Mouse (Mus musculus) heart, adult 8-10 months (tissue): Measurements from ENCODE around the gene Tjp2. TPM values are rescaled to one million over a fixed set of nuclear protein-coding genes. Genes with fewer than 3 reads are reported as not detected.
"Not testable (repeated sequence)": the region's sequence is repeated elsewhere in the genome, so short reads cannot be mapped to it uniquely, and the experiment has no call there.

Experiments used
- DNase-seq: peaks from one replicate; pipeline ENCODE4 v3.0.0; 2022; ENCODE audit warnings: low spot score
- total RNA-seq, 4 experiments: library from RNA; stranded (reverse); gene quantifications; 2 replicates each; pipeline ENCODE4 v1.2.4; 2022

Gene Tjp2
- total RNA-seq, 4 experiments from 2014 or later = 15.8 to 17.4 (median 17.0) TPM

DNA sequence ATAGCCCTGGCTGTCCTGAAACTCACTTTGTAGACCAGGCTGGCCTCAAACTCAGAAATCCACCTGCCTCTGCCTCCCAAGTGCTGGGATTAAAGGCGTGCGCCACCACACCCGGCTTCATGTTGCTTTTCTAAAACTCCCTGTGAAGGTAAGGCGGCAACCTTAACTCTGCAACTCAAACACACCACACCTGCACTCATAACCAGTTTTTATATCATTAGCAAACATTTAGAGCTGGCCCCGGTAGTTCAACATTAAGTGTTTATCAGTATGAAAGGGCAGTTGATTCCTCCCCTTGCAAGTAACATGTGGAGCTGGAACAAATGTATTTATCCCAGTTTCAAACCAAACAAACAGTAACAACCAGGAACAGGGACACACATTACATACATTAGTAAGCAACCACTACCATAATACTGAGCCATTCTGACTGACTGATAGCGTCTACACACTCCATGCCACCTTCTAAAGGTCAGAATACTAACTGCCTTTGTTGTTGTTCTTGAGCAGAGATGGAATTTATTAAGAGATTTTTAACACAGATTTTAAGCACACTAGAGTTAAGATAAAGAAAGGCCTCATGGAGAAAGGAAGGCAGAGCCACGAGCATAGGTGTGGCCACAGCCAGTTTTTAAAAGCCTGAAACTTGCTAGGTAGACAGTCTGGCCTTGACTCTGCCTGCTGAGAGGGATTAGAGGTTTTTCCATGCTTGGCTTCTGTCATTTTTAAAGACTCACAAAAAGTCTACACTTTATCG lies 101.1 kb downstream of the Tjp2 start:
- no peak for DNase-seq

DNA sequence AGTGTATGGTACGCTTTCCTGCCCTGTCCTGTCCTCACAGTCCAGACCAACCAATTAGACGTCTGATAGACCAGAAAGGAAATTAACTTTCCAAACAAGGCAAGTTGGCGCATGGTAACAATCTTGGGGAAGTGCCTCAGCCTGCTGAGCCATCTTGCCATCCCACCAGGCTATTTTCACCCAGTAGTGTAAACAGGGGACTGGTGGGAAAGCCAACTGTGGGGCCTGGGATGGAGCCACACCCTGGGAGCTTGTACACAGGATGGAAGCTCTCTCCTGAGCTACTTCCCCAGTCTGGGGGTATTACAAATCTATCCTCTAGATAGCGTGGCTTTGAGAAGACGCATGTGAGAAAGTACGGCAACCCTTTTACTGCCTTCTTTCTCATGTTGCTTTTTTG lies 101.7 kb downstream of the Tjp2 start:
- no peak for DNase-seq

DNA sequence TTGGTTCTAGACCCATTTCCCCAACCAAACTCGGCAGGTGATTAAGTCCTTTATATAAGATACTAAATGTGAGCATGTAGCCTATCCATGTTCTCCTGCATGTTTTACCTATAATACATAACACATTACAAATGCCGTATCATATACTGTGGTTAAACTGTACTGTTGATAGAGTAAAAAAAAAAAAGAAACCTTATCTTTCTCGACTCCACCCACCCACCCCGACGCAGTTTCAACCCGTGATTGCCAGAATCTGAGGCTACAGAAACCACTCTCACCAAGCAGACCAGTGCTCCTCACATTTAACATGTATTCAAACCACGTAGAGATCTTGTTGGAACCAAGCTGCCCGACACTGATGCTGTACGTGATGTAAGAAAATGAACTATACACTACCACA lies 102.2 kb downstream of the Tjp2 start:
- DNase-seq = no peak

DNA sequence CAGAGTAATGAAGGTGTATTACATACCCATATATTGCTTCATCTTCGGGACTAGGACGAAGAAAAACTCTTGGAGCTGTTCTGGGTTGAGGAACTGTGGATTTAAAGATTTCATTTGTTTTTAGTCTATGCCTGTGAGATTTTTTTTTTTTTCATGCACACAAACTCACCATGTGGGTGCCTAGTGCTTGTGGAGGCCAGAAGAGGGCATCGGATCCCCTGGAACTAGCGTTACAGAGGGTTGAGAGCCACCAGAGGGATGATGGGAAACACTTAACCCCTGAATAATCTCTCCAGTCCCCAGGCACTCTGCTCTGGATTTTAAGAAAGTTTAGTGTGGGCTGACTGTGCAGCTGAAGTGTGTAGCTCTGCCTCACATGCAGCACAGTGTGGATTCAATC lies 104.0 kb downstream of the Tjp2 start:
- DNase-seq = no peak

DNA sequence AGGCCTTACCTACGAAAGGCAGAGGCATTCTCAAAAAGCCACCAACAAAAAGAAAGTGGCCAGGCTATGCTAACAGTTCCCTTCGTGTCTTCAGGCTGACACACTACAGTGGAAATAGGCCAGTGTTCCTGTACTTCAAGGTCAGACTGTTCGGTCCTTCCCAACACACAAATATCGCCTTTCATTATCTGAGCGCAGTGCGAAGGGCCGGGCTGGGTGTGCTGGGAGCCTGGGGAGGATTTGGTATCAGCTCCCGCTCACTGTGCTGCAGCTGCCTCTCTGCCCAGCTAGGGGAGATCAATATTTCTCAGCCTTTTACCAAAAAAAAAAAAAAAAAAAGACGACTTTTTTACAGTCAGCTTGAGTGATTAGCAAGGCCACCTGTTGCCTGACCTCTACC lies 106.1 kb downstream of the Tjp2 start:
- no peak for DNase-seq

DNA sequence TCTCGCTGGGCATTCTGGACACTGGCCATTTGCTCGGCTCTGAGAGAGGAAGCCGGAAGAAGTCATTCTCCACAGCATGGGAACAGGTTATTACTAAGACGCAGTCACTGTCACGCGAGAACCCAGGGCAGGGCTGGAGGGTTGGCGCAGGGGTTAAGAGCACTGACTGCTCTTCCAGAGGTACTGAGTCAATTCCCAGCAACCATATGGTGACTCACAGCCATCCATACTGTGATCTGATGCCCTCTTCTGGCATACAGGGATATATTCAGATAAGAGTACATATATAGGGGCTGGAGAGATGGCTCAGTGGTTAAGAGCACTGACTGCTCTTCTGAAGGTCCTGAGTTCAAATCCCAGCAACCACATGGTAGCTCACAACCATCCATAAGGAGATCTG lies 113.2 kb downstream of the Tjp2 start:
- DNase-seq = no peak

DNA sequence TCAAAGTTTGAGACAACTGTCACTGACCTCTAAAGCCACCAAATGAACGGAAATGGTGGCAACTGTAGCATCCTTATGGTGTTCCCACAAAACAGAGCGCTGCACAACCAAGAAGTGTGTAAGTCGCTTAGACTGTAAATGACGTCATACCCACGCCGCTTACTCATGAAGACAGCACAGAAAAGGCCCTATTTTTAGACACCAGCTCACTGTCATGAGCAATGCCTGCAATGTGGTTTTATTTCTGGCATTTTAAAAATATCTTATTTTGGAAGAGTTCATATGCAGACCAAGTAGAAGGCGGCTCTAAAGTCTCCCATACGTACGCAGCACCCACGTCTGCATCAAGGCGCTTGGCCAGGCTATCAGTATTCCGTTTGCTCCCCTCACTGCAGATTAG lies 117.1 kb downstream of the Tjp2 start:
- peak; percentile 12 for DNase-seq

DNA sequence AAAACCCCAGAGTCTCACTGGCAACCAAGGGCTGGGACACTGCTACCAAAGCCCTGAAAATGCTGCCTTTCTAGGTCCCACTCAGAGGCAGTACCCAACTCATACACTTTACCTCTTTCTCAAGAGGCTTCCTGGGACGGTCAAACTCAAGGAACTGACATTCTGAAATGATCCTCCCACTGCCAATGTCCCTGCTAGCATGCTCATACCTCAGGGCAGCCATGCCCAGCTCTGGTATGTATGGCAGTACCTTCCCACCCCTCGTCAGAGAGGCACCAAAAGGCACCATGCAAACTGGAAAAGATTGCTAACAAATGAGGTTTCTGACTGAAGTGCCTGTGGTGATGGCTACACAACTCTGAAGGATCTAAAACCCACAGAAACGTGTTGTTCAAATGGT lies 121.0 kb downstream of the Tjp2 start:
- no peak for DNase-seq

DNA sequence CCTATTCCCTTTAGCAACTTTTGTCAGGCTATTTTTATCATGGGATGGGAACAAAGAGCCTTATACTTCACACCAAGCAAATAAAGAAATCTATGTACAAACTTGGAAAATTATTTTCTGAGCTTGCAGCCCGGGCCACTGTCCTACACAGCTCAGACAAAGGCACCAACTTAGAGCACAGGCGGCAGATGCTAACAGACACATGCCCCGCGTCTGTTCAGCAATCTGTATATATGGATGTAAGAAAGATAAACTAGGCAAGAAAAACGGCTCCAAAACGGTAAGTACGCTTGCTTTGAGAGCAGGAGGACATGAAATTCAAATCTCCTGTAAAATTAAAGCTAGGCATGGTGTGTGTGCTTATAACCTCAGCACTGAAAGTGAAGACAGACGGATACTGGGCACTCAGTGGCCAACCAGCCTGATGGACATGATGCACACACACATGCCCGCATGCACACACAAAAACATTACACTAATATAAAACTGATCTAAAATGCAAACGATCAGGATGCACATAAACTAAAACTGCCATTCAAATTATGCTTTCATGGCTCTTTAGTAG lies 122.2 kb downstream of the Tjp2 start:
- no peak for DNase-seq

DNA sequence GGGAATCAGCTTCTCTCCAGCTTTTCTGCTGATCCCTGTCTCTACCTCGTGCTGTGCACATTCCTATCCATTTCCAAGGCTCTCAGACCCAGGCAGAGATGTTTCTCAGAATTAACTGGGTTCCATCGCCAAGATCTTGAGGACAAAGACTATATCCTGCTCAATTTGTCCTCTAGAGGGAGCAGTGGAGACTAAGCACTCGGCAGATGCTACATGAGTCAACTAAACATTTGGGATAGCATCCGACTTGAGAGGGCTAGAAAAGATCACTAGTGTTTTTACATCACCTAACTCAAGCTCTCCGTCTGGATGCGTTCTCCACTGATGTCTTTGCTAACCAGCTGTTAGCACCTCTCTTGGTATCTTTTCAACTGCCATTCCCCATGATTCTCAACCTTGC lies 123.6 kb downstream of the Tjp2 start:
- no peak for DNase-seq

DNA sequence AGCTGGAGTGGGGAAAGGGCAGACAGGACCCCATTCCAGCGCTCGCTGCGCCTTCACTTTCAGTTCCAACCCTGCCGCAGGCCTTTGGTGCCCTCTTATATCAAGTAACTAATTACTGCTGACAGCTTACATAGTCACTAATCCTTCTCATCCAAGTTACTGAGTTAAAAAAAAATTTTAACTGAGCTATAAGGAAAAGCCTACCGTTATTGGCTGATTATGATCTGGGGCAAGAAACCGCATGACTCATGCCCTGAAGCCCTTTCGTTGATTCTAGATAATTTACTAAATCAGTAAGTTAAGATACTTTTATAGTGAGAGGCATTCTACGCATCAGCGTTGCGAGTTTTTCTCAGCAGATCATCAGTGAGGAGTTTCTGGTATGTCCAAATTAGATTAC lies 126.1 kb downstream of the Tjp2 start:
- DNase-seq = no peak

DNA sequence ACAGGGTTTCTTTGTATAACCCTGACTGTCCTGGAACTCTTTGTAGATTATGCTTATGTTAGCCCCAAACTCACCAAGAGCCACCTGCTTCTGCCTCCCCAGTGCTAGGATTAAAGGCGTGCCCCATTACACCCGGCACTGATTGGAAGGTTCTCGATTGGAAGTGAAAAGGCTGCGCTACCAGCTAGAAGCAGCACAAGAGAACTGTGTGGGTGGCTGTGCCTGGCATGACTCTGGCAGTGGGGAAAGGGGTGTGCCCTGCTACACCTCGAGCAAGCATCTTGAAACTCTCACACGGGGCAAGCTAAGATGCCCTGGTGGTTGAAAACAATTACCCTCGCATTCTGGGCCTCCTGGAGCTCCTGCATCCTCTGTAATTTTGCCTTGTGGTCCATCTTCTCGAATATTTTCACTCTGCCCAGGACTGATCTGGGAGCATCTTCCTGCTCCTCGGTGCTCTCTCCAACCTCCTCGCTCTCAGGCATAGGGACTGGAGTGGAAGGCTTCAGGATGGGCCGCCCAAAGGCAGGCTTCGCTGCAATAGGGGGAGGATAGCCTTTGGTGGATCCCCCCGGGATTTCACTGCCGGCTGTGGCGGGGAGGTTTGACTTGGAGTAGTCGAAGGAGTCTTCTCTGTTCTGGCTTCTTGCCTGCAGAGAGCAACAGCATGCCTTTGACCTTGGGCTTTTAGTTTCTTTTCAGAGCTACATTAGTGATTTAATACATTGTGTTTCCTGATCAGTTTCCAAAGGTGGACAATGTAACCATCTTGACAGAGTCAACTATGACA lies 127.0 kb downstream of the Tjp2 start:
- no peak for DNase-seq

DNA sequence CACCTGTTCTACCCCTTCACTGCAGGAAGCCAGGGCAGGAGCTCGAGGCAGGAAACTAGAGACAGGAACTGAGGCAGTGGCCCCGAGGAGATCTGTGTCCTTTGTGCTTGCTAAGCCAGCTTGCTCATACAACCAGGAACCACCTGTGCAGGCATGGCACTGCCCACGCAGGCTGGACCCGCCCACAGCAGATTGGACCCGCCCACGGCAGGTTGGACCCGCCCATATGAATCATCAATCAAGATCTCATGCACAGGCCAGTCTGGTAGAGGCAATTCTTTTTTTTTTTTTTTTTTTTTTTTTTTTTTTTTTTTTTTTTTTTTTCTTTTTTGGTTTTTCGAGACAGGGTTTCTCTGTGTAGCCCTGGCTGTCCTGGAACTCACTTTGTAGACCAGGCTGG lies 132.8 kb downstream of the Tjp2 start:
- DNase-seq = not testable (repeated sequence)

DNA sequence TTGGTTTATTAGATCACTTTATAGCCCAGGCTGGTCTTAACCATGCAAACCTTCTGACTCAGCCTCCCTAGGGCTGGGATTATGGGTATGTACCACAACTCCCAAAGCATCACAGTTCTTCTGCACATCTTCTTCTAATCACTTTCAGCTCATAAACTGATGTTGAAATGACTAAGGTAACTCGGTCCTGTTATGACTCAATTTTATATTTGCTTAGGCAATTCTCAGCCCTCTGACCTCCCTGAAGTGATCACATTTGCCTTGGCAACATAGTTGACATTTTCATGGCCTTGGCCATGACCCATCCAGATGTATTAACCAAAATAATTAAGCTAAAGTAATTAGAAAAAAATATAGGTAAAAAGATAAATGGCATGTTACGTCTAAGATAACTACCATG lies 134.5 kb downstream of the Tjp2 start:
- DNase-seq = no peak

DNA sequence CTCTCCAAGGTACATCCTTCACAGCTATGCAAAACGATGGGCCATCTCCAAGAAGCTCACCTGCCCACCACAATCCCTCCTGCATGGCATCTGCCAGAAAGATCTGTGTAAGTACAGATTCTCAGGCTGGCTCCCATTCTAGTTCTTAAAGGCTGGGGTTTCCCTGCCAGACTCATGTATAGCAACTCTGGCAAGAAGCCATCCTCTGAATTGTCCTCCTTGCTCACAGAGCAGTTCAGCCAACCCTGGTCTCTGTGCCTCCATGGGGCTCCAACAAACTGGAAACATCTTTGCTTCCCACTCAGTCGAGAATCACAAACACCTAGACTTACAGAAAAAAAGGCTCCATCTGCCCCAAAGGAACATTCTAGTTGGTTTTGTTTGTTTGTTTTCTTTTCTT lies 139.5 kb downstream of the Tjp2 start:
- DNase-seq = no peak

DNA sequence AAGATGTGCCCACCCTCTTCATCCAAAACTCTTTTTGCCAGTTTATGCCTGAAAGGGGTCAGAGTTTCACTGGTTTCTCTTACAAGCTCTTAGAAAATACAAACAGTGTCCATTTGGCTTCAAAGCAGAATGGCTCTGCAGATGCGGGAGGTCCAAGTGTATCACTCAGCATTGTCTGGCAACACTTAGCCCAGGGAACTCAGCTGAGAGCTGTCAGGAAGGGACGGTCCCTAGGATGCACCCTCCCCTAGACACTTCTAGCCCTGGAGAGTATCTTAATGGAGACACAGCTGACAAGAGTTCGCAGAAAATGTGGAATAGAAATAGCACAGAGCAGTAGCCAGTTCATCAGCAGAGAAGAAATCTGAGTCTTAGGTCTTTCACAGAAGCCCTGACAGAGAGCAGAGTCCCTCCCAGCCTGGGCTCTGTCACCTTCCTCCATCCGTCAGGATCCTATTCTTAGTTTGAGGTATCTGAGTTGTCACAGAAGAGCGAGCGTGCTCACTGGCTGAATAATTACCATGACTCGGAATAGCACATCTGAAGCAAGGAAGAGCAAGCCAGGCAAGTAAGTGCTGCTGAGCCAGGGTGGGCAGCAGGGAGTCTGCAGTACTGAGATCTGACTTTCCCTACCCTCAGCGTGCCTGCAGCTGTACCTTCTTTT lies 144.3 kb downstream of the Tjp2 start:
- DNase-seq = no peak

DNA sequence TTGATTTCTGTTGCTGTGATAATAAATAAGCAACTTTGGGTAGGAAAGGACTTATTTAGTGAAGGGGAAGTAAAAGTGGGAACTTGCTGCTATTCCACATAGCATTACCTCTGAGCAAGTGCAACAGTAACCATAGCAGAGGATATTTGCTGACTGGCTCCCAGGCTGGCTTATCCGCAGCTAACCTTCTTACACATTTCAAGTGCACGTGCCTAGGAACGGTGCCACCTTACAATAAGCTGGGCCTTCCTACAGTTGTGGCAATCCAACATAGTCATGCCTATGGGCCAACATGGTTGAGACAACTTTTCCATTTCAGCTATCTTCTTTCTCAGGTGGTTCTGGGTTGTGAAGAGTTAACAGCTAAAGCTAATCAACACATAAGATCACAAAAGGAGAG lies 147.2 kb downstream of the Tjp2 start:
- no peak for DNase-seq

DNA sequence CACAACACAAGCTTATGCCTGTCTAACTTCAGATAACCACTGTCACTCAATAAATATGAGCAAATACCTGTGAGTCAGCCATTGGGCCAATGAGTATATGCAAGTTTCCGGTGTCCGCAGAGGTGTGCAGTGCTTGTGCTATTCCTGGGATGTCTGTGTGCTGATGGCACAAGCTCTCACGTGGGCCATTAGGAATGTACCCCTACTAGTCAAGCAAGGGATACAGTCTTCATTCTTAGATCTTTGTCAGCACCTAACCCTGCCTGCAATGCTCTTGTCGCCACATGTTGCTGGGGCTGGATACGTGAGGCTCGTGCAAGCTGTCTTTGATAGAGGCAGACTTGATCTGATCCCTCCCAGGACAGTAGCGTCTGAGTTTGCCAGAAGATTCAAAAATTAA lies 148.3 kb downstream of the Tjp2 start:
- DNase-seq = no peak

DNA sequence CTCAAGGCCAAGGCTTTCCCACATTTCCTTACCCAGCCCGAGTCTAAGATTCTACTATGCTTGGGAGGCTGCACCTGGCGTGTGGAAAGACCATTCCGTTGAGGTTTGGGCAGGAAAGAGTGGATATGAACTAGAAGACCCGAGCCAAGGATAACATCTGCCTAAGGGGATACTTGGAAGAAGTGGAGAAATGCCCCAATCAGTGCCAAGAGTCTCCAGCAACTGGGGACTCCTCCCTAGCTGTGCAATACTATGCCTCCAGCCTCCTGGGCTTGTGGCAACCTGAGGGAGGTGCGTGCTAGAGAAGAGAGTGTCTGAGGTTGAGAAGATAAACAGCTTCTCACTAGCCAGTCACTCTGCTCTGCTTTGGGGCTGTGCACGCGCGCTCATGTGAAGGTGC lies 148.9 kb downstream of the Tjp2 start:
- no peak for DNase-seq

DNA sequence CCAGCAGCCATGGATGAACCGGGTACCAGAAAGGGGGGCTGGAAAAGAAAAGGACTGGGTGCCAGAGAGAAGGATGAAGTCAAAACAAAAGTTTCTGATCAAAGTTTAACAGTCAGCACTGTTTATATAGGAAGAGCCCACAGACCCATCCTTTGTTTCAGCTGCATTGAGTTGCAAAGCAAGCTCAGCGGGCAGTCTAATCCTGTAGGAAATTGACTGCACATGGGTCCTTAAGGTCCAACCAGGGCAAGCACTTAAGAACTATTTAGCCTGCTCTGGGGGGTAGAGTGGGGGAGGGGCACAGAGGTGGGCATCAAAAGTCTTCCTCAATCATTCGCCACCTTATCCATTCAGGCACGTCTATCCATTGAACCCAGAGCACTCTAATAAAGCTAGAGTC lies 151.7 kb downstream of the Tjp2 start:
- DNase-seq = no peak

DNA sequence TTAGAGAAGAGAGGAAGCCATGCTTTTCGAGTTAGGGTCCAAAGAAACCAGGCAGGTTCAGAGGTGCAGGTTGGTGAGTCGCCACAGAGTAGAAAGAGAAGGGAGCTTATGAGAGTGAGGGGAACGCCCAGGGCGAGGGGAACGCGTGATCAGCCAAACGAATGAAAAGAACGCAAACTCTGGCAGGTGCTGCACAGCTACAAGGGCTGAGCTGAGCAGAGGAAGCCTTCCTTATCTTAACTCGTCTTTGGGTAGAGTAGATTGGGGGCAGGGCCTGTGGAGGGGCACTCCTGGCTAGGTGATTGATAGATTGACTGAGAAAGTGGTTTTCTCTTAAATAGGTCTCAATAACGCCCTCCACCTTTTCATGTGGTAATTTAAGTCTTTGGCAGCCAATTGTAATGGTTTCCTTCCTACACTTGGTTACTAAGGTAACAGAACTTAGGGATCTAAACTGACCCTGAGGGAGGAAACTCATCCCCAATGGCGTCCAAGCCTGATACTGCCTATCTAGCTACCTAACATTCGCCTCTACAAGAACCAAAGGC lies 160.4 kb downstream of the Tjp2 start:
- no peak for DNase-seq

DNA sequence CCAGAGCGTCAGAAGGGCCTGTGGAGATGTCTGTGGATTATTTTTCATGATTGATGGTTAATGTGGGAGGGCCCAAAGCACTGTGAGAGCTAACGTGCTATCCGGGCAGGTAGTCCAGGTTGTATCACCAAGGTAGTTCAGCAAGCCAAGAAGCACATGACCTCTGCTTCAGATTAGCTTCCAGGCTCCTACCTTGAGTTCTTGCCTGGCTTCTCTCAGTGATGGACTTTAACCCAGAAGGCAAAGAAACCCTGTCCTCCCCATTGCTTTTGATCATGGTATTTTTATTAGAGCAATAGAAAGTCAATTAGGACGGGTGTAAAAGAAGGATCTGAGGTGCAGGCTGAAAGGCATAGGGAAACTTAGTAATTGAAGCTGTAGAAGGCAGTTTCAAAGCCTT lies 161.2 kb downstream of the Tjp2 start:
- DNase-seq = no peak
